Mouse (Mus musculus): ENCODE data around the gene Itga11. TPM values are rescaled to one million over a fixed set of nuclear protein-coding genes. Genes with fewer than 3 reads are reported as not detected.

Itga11 gene
- polyA plus RNA-seq, 1 experiment from 2014 or later = 2.5 TPM

DNA sequence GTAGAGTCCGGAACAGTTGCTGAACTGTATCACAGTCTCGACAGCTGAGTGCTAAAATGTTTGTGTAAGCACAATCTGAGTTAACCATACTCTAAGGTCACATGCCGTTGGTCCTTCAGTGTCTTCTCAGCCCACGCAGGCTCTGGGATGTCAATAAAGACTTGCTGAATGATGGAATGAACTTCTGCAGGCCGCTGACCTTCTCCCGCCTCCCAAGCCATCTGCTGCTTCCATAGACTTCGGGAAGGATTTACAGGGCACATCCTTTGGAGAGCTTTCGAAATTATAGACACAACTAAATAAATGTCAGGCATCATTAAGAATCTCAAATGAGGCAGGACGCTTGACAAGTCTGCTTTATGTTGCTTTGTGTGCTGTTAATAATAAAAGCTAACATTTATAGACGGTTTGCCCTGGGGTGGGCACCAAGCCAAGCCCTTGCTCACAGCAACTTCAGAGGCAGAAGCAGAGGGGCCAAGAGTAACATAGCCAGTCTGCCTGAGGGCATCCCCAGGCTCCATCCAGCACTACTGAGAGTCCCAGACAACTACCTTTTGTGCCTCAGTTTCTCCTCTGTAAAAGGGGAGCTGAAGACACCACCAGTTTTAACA lies 13.4 kb upstream of the Itga11 start:
- Histone ChIP-seq H3K4me2 (ENCODE audit: low read depth, low read length) (no peak overlapping the region), H3K4me1 (ENCODE audit: control insufficient read depth, insufficient read depth, low read length) (no peaks in the 10 kb centered on the region; the same call in 1 of the 2 replicates), H3K27me3 (ENCODE audit: control insufficient read depth, insufficient read depth, low read length) (no peaks in the 10 kb centered on the region), H3K27ac (replicated peaks; ENCODE audit: low read depth, low read length) (no peak overlapping the region), H3K9me3 (replicated peaks; ENCODE audit: control insufficient read depth, low read length) (no peaks in the 10 kb centered on the region), H3K36me3 (replicated peaks; ENCODE audit: control insufficient read depth, insufficient read depth, low read depth, low read length) (no peaks in the 10 kb centered on the region), H3K4me3 (ENCODE audit: low read depth, low read length) (no peak overlapping the region), H3K9ac (replicated peaks; ENCODE audit: low read length) (no peak overlapping the region)
- no peak for DNase-seq (ENCODE audit: low spot score)
- 59% methylated on average over 10 of the region's 10 CpGs for WGBS
- ATAC-seq (replicated peaks; ENCODE audit: insufficient number of reproducible peaks, low FRiP score, low TSS enrichment, low read depth) = no peak

- Histone ChIP-seq H3K27ac (replicated peaks; ENCODE audit: low read depth, low read length) (no peak overlapping the region), H3K4me2 (ENCODE audit: low read depth, low read length) (no peak overlapping the region), H3K9ac (replicated peaks; ENCODE audit: low read length) (no peak overlapping the region), H3K4me3 (ENCODE audit: low read depth, low read length) (no peak overlapping the region), H3K9me3 (replicated peaks; ENCODE audit: control insufficient read depth, low read length) (no peaks in the 10 kb centered on the region), H3K36me3 (replicated peaks; ENCODE audit: control insufficient read depth, insufficient read depth, low read depth, low read length) (no peaks in the 10 kb centered on the region), H3K4me1 (ENCODE audit: control insufficient read depth, insufficient read depth, low read length) (no peaks in the 10 kb centered on the region; the same call in 1 of the 2 replicates), H3K27me3 (ENCODE audit: control insufficient read depth, insufficient read depth, low read length) (no peaks in the 10 kb centered on the region)
- 74% methylated on average over 4 of the region's 4 CpGs for WGBS
- DNase-seq (ENCODE audit: low spot score) (no peak), ATAC-seq (replicated peaks; ENCODE audit: insufficient number of reproducible peaks, low FRiP score, low TSS enrichment, low read depth) (no peak)
Measured at GRCm38 (mm10) chr9:62665892-62666291, 11.7 kb upstream of the Itga11 start.

- WGBS = 96% methylated on average over 4 of the region's 4 CpGs
- no peak for ATAC-seq (replicated peaks; ENCODE audit: insufficient number of reproducible peaks, low FRiP score, low TSS enrichment, low read depth)
- H3K9ac ChIP-seq (replicated peaks; ENCODE audit: low read length) = no peak overlapping the region
- DNase-seq (ENCODE audit: low spot score) = no peak
- H3K4me2 ChIP-seq (ENCODE audit: low read depth, low read length) = no peak overlapping the region
- no peaks in the 10 kb centered on the region for H3K9me3 ChIP-seq (replicated peaks; ENCODE audit: control insufficient read depth, low read length)
- H3K36me3 ChIP-seq (replicated peaks; ENCODE audit: control insufficient read depth, insufficient read depth, low read depth, low read length) = no peaks in the 10 kb centered on the region
- no peaks in the 10 kb centered on the region; the same call in 1 of the 2 replicates for H3K4me1 ChIP-seq (ENCODE audit: control insufficient read depth, insufficient read depth, low read length)
- no peaks in the 10 kb centered on the region for H3K27me3 ChIP-seq (ENCODE audit: control insufficient read depth, insufficient read depth, low read length)
- H3K27ac ChIP-seq (replicated peaks; ENCODE audit: low read depth, low read length) = no peak overlapping the region
- no peak overlapping the region for H3K4me3 ChIP-seq (ENCODE audit: low read depth, low read length)
Measured at GRCm38 (mm10) chr9:62668503-62668902, 9.1 kb upstream of the Itga11 start.

- Histone ChIP-seq H3K4me1 (ENCODE audit: control insufficient read depth, insufficient read depth, low read length) (peaks cover 3% of the 10 kb centered on the region; the same call in 1 of the 2 replicates), H3K27ac (replicated peaks; ENCODE audit: low read depth, low read length) (no peak overlapping the region), H3K9ac (replicated peaks; ENCODE audit: low read length) (no peak overlapping the region), H3K27me3 (ENCODE audit: control insufficient read depth, insufficient read depth, low read length) (peaks cover 3% of the 10 kb centered on the region), H3K9me3 (replicated peaks; ENCODE audit: control insufficient read depth, low read length) (no peaks in the 10 kb centered on the region), H3K4me3 (ENCODE audit: low read depth, low read length) (no peak overlapping the region), H3K36me3 (replicated peaks; ENCODE audit: control insufficient read depth, insufficient read depth, low read depth, low read length) (no peaks in the 10 kb centered on the region), H3K4me2 (ENCODE audit: low read depth, low read length) (no peak overlapping the region)
- DNase-seq (ENCODE audit: low spot score) (no peak), ATAC-seq (replicated peaks; ENCODE audit: insufficient number of reproducible peaks, low FRiP score, low TSS enrichment, low read depth) (no peak)
- WGBS = 84% methylated on average over 7 of the region's 7 CpGs
Measured at GRCm38 (mm10) chr9:62673241-62673640, 4.4 kb upstream of the Itga11 start.

GRCm38 (mm10) chr9:62675172-62675571 lies 2.5 kb upstream of the Itga11 start:
- ATAC-seq (replicated peaks; ENCODE audit: insufficient number of reproducible peaks, low FRiP score, low TSS enrichment, low read depth) (no peak), DNase-seq (ENCODE audit: low spot score) (no peak)
- 76% methylated on average over 1 of the region's 1 CpGs for WGBS
- no peaks in the 10 kb centered on the region for H3K9me3 ChIP-seq (replicated peaks; ENCODE audit: control insufficient read depth, low read length)
- H3K4me3 ChIP-seq (ENCODE audit: low read depth, low read length) = no peak overlapping the region
- H3K27ac ChIP-seq (replicated peaks; ENCODE audit: low read depth, low read length) = no peak overlapping the region
- peaks cover 7% of the 10 kb centered on the region for H3K27me3 ChIP-seq (ENCODE audit: control insufficient read depth, insufficient read depth, low read length)
- no peak overlapping the region for H3K4me2 ChIP-seq (ENCODE audit: low read depth, low read length)
- H3K4me1 ChIP-seq (ENCODE audit: control insufficient read depth, insufficient read depth, low read length) = peaks cover 7% of the 10 kb centered on the region; the same call in 1 of the 2 replicates
- no peak overlapping the region for H3K9ac ChIP-seq (replicated peaks; ENCODE audit: low read length)
- no peaks in the 10 kb centered on the region for H3K36me3 ChIP-seq (replicated peaks; ENCODE audit: control insufficient read depth, insufficient read depth, low read depth, low read length)

DNA sequence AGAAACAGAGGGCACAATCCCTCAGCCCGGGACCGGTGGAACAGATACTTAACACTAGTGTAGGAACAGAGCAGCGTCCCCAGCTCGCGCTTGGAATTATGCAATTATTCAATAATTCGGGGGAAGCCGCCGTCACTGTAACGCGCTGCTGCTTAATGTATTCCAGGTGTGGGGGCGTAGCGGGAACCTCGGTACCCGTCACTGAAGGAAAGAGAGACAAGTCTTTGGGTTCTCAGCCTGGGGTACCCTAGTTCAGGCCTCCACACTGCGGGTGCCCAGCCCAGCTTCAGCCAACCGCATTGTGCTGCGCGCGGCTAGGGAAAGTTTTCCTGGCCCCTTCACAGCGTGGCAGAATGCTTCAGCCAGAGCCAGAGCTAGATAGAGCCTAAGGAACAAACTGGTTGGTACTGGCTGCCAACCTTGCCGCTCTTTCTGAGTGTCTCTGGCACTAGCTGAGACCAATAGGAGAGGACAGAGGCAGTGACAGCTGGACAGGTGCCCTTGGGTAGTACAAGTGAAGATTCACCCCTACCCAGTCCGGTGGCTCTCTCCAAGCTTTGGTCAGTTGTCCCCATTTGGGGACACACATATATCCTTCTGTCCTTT lies 1.0 kb downstream of the Itga11 start:
- Histone ChIP-seq H3K9me3 (replicated peaks; ENCODE audit: control insufficient read depth, low read length) (no peaks in the 10 kb centered on the region), H3K27ac (replicated peaks; ENCODE audit: low read depth, low read length) (no peak overlapping the region), H3K27me3 (ENCODE audit: control insufficient read depth, insufficient read depth, low read length) (peaks cover 7% of the 10 kb centered on the region), H3K4me1 (ENCODE audit: control insufficient read depth, insufficient read depth, low read length) (peaks cover 7% of the 10 kb centered on the region; the same call in 1 of the 2 replicates), H3K4me3 (ENCODE audit: low read depth, low read length) (peak overlapping the region; percentile 45), H3K4me2 (ENCODE audit: low read depth, low read length) (peak overlapping the region; percentile 91), H3K9ac (replicated peaks; ENCODE audit: low read length) (peak overlapping the region; percentile 53), H3K36me3 (replicated peaks; ENCODE audit: control insufficient read depth, insufficient read depth, low read depth, low read length) (no peaks in the 10 kb centered on the region)
- ATAC-seq (replicated peaks; ENCODE audit: insufficient number of reproducible peaks, low FRiP score, low TSS enrichment, low read depth) (no peak), DNase-seq (ENCODE audit: low spot score) (peak; percentile 68)
- WGBS = 4% methylated on average over 22 of the region's 22 CpGs

GRCm38 (mm10) chr9:62679398-62679797 lies 1.8 kb downstream of the Itga11 start:
- H3K9me3 ChIP-seq (replicated peaks; ENCODE audit: control insufficient read depth, low read length) = no peaks in the 10 kb centered on the region
- no peak for DNase-seq (ENCODE audit: low spot score)
- whole genome bisulfite sequencing = 62% methylated on average over 4 of the region's 4 CpGs
- H3K27ac ChIP-seq (replicated peaks; ENCODE audit: low read depth, low read length) = no peak overlapping the region
- H3K4me3 ChIP-seq (ENCODE audit: low read depth, low read length) = no peak overlapping the region
- H3K9ac ChIP-seq (replicated peaks; ENCODE audit: low read length) = no peak overlapping the region
- no peak overlapping the region for H3K4me2 ChIP-seq (ENCODE audit: low read depth, low read length)
- peaks cover 7% of the 10 kb centered on the region for H3K27me3 ChIP-seq (ENCODE audit: control insufficient read depth, insufficient read depth, low read length)
- H3K4me1 ChIP-seq (ENCODE audit: control insufficient read depth, insufficient read depth, low read length) = peaks cover 7% of the 10 kb centered on the region; the same call in 1 of the 2 replicates
- H3K36me3 ChIP-seq (replicated peaks; ENCODE audit: control insufficient read depth, insufficient read depth, low read depth, low read length) = no peaks in the 10 kb centered on the region
- ATAC-seq (replicated peaks; ENCODE audit: insufficient number of reproducible peaks, low FRiP score, low TSS enrichment, low read depth) = no peak

GRCm38 (mm10) chr9:62684311-62684710 lies 6.7 kb downstream of the Itga11 start:
- H3K4me3 ChIP-seq (ENCODE audit: low read depth, low read length) = no peak overlapping the region
- ATAC-seq (replicated peaks; ENCODE audit: insufficient number of reproducible peaks, low FRiP score, low TSS enrichment, low read depth) = no peak
- H3K36me3 ChIP-seq (replicated peaks; ENCODE audit: control insufficient read depth, insufficient read depth, low read depth, low read length) = no peaks in the 10 kb centered on the region
- no peak for DNase-seq (ENCODE audit: low spot score)
- H3K9ac ChIP-seq (replicated peaks; ENCODE audit: low read length) = no peak overlapping the region
- H3K27me3 ChIP-seq (ENCODE audit: control insufficient read depth, insufficient read depth, low read length) = no peaks in the 10 kb centered on the region
- H3K27ac ChIP-seq (replicated peaks; ENCODE audit: low read depth, low read length) = no peak overlapping the region
- 85% methylated on average over 7 of the region's 7 CpGs for WGBS
- H3K9me3 ChIP-seq (replicated peaks; ENCODE audit: control insufficient read depth, low read length) = no peaks in the 10 kb centered on the region
- H3K4me1 ChIP-seq (ENCODE audit: control insufficient read depth, insufficient read depth, low read length) = no peaks in the 10 kb centered on the region
- no peak overlapping the region for H3K4me2 ChIP-seq (ENCODE audit: low read depth, low read length)

All from embryonic facial prominence, embryonic 11.5 days (tissue).